Mouse (Mus musculus): ENCODE results near the gene Fam217a. TPM values are rescaled to one million over a fixed set of nuclear protein-coding genes. Genes with fewer than 3 reads are reported as not detected.

The Fam217a gene
- polyA plus RNA-seq, 1 experiment from 2014 or later = 6.0 TPM

Other genes with a start within 250 kb of the Fam217a start
- gene Fam50b, start 189.5 kb downstream of the Fam217a start, polyA plus RNA-seq (2014; fragmentation: Nextera tagmentation; extraction: Ambion mirVana) = not detected in 2 replicates
- gene Prpf4b, start 49.0 kb downstream of the Fam217a start, polyA plus RNA-seq (2014; fragmentation: Nextera tagmentation; extraction: Ambion mirVana) = 66.4 and 89.3 TPM in 2 replicates
- not detected in 2 replicates for gene 4933417A18Rik, start 99 bp upstream of the Fam217a start, polyA plus RNA-seq (2014; fragmentation: Nextera tagmentation; extraction: Ambion mirVana)
- gene Eci3, start 39.5 kb upstream of the Fam217a start, polyA plus RNA-seq (2014; fragmentation: Nextera tagmentation; extraction: Ambion mirVana) = 1.7 and 3.1 TPM in 2 replicates
- 139 and 141 TPM in 2 replicates for gene Eci2, start 102.8 kb upstream of the Fam217a start, polyA plus RNA-seq (2014; fragmentation: Nextera tagmentation; extraction: Ambion mirVana)

Measured in kidney, embryonic 14.5 days (tissue).